Mouse (Mus musculus): ENCODE measurements at regions not wholly inside any gene's neighbourhood (a gene's known extent, or its start where the extent isn't known, plus 50 kb on each side); places are given as distances from the start of the nearest gene placed in this dataset.

- H3K36me3 ChIP-seq (ENCODE audit: control insufficient read depth, insufficient read depth, low read length): no peaks in the 10 kb centered on the region
- H3K27me3 ChIP-seq (ENCODE audit: control insufficient read depth, insufficient read depth, low read length): no peaks in the 10 kb centered on the region
- H3K4me1 ChIP-seq (ENCODE audit: control insufficient read depth, insufficient read depth, low read length): 0 out of 2 replicates have a peak, but pooled peaks cover 2% of the 10 kb centered on the region
- H3K9me3 ChIP-seq (ENCODE audit: control insufficient read depth, low read length): no peaks in the 10 kb centered on the region
- no peak overlapping the region for H3K4me2 ChIP-seq (ENCODE audit: low read length)
- DNase-seq (peak; percentile 44), ATAC-seq (ENCODE audit: low FRiP score, low TSS enrichment) (no peak; the same call in 1 of the 2 replicates)
- 69% methylated on average over 15 of the region's 15 CpGs for WGBS
- H3K27ac ChIP-seq (replicated peaks; ENCODE audit: low read depth, low read length): no peak overlapping the region
- no peak overlapping the region for H3K9ac ChIP-seq (replicated peaks; ENCODE audit: low read length)
- no peak overlapping the region for H3K4me3 ChIP-seq (replicated peaks; ENCODE audit: low read depth, low read length)
These were observed 196.9 kb downstream of the Thbs2 start for GRCm38 (mm10) chr17:14497086-14497485.

GRCm38 (mm10) chr17:14493751-14494320, 200.2 kb downstream of the Thbs2 start:
- DNase-seq (no peak), ATAC-seq (ENCODE audit: low FRiP score, low TSS enrichment) (no peak)
- Histone ChIP-seq H3K4me1 (ENCODE audit: control insufficient read depth, insufficient read depth, low read length) (0 out of 2 replicates have a peak, but pooled peaks cover 2% of the 10 kb centered on the region), H3K27ac (replicated peaks; ENCODE audit: low read depth, low read length) (no peak overlapping the region), H3K36me3 (ENCODE audit: control insufficient read depth, insufficient read depth, low read length) (no peaks in the 10 kb centered on the region), H3K27me3 (ENCODE audit: control insufficient read depth, insufficient read depth, low read length) (no peaks in the 10 kb centered on the region), H3K4me3 (replicated peaks; ENCODE audit: low read depth, low read length) (no peak overlapping the region), H3K9me3 (ENCODE audit: control insufficient read depth, low read length) (no peaks in the 10 kb centered on the region), H3K4me2 (ENCODE audit: low read length) (no peak overlapping the region), H3K9ac (replicated peaks; ENCODE audit: low read length) (no peak overlapping the region)
- 87% methylated on average over 8 of the region's 8 CpGs for WGBS

GRCm38 (mm10) chr17:14492936-14493335, 201.1 kb downstream of the Thbs2 start:
- 0 out of 2 replicates have a peak, but pooled peaks cover 2% of the 10 kb centered on the region for H3K4me1 ChIP-seq (ENCODE audit: control insufficient read depth, insufficient read depth, low read length)
- H3K9me3 ChIP-seq (ENCODE audit: control insufficient read depth, low read length): no peaks in the 10 kb centered on the region
- H3K27ac ChIP-seq (replicated peaks; ENCODE audit: low read depth, low read length): no peak overlapping the region
- ATAC-seq (ENCODE audit: low FRiP score, low TSS enrichment) (no peak), DNase-seq (no peak)
- no peak overlapping the region for H3K9ac ChIP-seq (replicated peaks; ENCODE audit: low read length)
- H3K4me3 ChIP-seq (replicated peaks; ENCODE audit: low read depth, low read length): no peak overlapping the region
- H3K27me3 ChIP-seq (ENCODE audit: control insufficient read depth, insufficient read depth, low read length): no peaks in the 10 kb centered on the region
- WGBS: 93% methylated on average over 10 of the region's 10 CpGs
- no peak overlapping the region for H3K4me2 ChIP-seq (ENCODE audit: low read length)
- H3K36me3 ChIP-seq (ENCODE audit: control insufficient read depth, insufficient read depth, low read length): no peaks in the 10 kb centered on the region

GRCm38 (mm10) chr17:14481746-14482145, 202.4 kb downstream of the Smoc2 start:
- no peaks in the 10 kb centered on the region for H3K9me3 ChIP-seq (ENCODE audit: control insufficient read depth, low read length)
- no peak overlapping the region for H3K4me3 ChIP-seq (replicated peaks; ENCODE audit: low read depth, low read length)
- DNase-seq (no peak), ATAC-seq (ENCODE audit: low FRiP score, low TSS enrichment) (no peak)
- no peak overlapping the region for H3K4me2 ChIP-seq (ENCODE audit: low read length)
- H3K36me3 ChIP-seq (ENCODE audit: control insufficient read depth, insufficient read depth, low read length): no peaks in the 10 kb centered on the region
- WGBS: 60% methylated on average over 6 of the region's 6 CpGs
- no peak overlapping the region for H3K9ac ChIP-seq (replicated peaks; ENCODE audit: low read length)
- no peaks in the 10 kb centered on the region for H3K27me3 ChIP-seq (ENCODE audit: control insufficient read depth, insufficient read depth, low read length)
- no peaks in the 10 kb centered on the region for H3K4me1 ChIP-seq (ENCODE audit: control insufficient read depth, insufficient read depth, low read length)
- H3K27ac ChIP-seq (replicated peaks; ENCODE audit: low read depth, low read length): no peak overlapping the region

- H3K9me3 ChIP-seq (ENCODE audit: control insufficient read depth, low read length): no peaks in the 10 kb centered on the region
- H3K4me2 ChIP-seq (ENCODE audit: low read length): no peak overlapping the region
- no peak for DNase-seq
- H3K36me3 ChIP-seq (ENCODE audit: control insufficient read depth, insufficient read depth, low read length): no peaks in the 10 kb centered on the region
- no peak for ATAC-seq (ENCODE audit: low FRiP score, low TSS enrichment)
- no peaks in the 10 kb centered on the region for H3K27me3 ChIP-seq (ENCODE audit: control insufficient read depth, insufficient read depth, low read length)
- 93% methylated on average over 10 of the region's 10 CpGs for WGBS
- no peak overlapping the region for H3K4me3 ChIP-seq (replicated peaks; ENCODE audit: low read depth, low read length)
- H3K27ac ChIP-seq (replicated peaks; ENCODE audit: low read depth, low read length): no peak overlapping the region
- no peaks in the 10 kb centered on the region for H3K4me1 ChIP-seq (ENCODE audit: control insufficient read depth, insufficient read depth, low read length)
- no peak overlapping the region for H3K9ac ChIP-seq (replicated peaks; ENCODE audit: low read length)
These were observed 199.7 kb downstream of the Smoc2 start for GRCm38 (mm10) chr17:14478938-14479505.

GRCm38 (mm10) chr17:14476707-14477106, 197.4 kb downstream of the Smoc2 start:
- ATAC-seq (ENCODE audit: low FRiP score, low TSS enrichment): no peak

GRCm38 (mm10) chr17:14475778-14476647, 196.7 kb downstream of the Smoc2 start:
- Histone ChIP-seq H3K27me3 (ENCODE audit: control insufficient read depth, insufficient read depth, low read length) (no peaks in the 10 kb centered on the region), H3K4me1 (ENCODE audit: control insufficient read depth, insufficient read depth, low read length) (no peaks in the 10 kb centered on the region), H3K9me3 (ENCODE audit: control insufficient read depth, low read length) (no peaks in the 10 kb centered on the region), H3K27ac (replicated peaks; ENCODE audit: low read depth, low read length) (no peak overlapping the region), H3K9ac (replicated peaks; ENCODE audit: low read length) (no peak overlapping the region), H3K4me3 (replicated peaks; ENCODE audit: low read depth, low read length) (no peak overlapping the region), H3K36me3 (ENCODE audit: control insufficient read depth, insufficient read depth, low read length) (no peaks in the 10 kb centered on the region), H3K4me2 (ENCODE audit: low read length) (no peak overlapping the region)
- DNase-seq (no peak), ATAC-seq (ENCODE audit: low FRiP score, low TSS enrichment) (no peak)
- 69% methylated on average over 23 of the region's 23 CpGs for WGBS

More at GRCm38 (mm10) chr17:14476707-14477106, 197.4 kb downstream of the Smoc2 start:
- Histone ChIP-seq H3K4me1 (ENCODE audit: control insufficient read depth, insufficient read depth, low read length) (no peaks in the 10 kb centered on the region), H3K9ac (replicated peaks; ENCODE audit: low read length) (no peak overlapping the region), H3K9me3 (ENCODE audit: control insufficient read depth, low read length) (no peaks in the 10 kb centered on the region), H3K4me2 (ENCODE audit: low read length) (no peak overlapping the region), H3K27ac (replicated peaks; ENCODE audit: low read depth, low read length) (no peak overlapping the region), H3K36me3 (ENCODE audit: control insufficient read depth, insufficient read depth, low read length) (no peaks in the 10 kb centered on the region), H3K4me3 (replicated peaks; ENCODE audit: low read depth, low read length) (no peak overlapping the region), H3K27me3 (ENCODE audit: control insufficient read depth, insufficient read depth, low read length) (no peaks in the 10 kb centered on the region)
- 84% methylated on average over 12 of the region's 12 CpGs for WGBS
- DNase-seq: no peak

GRCm38 (mm10) chr17:14475277-14475676, 196.0 kb downstream of the Smoc2 start:
- no peak overlapping the region for H3K4me2 ChIP-seq (ENCODE audit: low read length)
- H3K4me3 ChIP-seq (replicated peaks; ENCODE audit: low read depth, low read length): no peak overlapping the region
- no peak for ATAC-seq (ENCODE audit: low FRiP score, low TSS enrichment)
- no peaks in the 10 kb centered on the region for H3K4me1 ChIP-seq (ENCODE audit: control insufficient read depth, insufficient read depth, low read length)
- H3K36me3 ChIP-seq (ENCODE audit: control insufficient read depth, insufficient read depth, low read length): no peaks in the 10 kb centered on the region
- H3K9me3 ChIP-seq (ENCODE audit: control insufficient read depth, low read length): no peaks in the 10 kb centered on the region
- no peak overlapping the region for H3K27ac ChIP-seq (replicated peaks; ENCODE audit: low read depth, low read length)
- WGBS: 25% methylated on average over 4 of the region's 4 CpGs
- no peaks in the 10 kb centered on the region for H3K27me3 ChIP-seq (ENCODE audit: control insufficient read depth, insufficient read depth, low read length)
- no peak overlapping the region for H3K9ac ChIP-seq (replicated peaks; ENCODE audit: low read length)
- no peak for DNase-seq

Measured in midbrain, embryonic 14.5 days (tissue).